Mouse (Mus musculus) thymus, adult 2 months (tissue): ENCODE measurements around the gene Abcc1.

ENCODE experiments used
- CTCF ChIP-seq: fragments of 200-500 bp; IDR thresholded peaks from 2 replicates; pipeline ENCODE4 v1.5.1; 2012; ENCODE audit warnings: mild to moderate bottlenecking, control low read depth, low read length, moderate library complexity, borderline replicate concordance; ENCODE audit not compliant: control insufficient read depth, poor library complexity, insufficient read depth; ENCODE audit errors: extremely low read depth
- POLR2A ChIP-seq: fragments of 200-500 bp; IDR thresholded peaks from 2 replicates; pipeline ENCODE4 v1.6.1; 2012; ENCODE audit warnings: mild to moderate bottlenecking, low read length, control low read depth, moderate library complexity; ENCODE audit not compliant: control insufficient read depth, poor library complexity, insufficient read depth; ENCODE audit errors: extremely low read depth

DNA sequence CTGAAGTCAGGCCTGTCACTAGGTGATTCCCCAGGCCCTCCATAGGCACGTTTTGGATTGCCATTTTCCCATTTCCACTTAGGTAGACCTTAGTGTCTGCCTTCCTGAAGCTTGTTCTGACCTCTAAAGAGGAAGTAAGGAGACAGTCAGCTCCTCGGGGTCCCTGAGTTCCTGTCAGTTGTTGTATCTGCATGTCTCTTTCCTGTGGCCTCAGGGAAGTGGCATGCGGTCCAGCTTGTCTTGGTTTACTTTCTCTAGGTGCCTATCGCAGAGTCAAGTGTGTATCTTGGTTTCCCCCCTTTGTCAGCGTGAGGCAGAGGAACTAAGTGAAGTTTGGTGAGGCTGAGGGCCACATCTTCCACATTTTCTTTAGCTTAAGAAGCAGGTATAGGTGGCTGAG is 17.3 kb downstream of the Abcc1 start:
- TF ChIP-seq POLR2A (no peak), CTCF (no peak)
